Mouse (Mus musculus) CD4-positive, CD25-positive, alpha-beta regulatory T cell, adult 2 months (primary cell): Measurements from ENCODE around the gene Il4ra.

ENCODE experiments used
- DNase-seq: peaks from one replicate; pipeline ENCODE4 v3.0.0-alpha.2; 2012; ENCODE audit warnings: low read depth, low spot score

Gene Il4ra

GRCm38 (mm10) chr7:125599373-125599973, 47.6 kb downstream of the Il4ra start:
- DNase-seq: no peak

- DNase-seq: no peak
These were observed 48.2 kb downstream of the Il4ra start for GRCm38 (mm10) chr7:125600136-125600535.

GRCm38 (mm10) chr7:125600612-125601279, 48.8 kb downstream of the Il4ra start:
- no peak for DNase-seq

GRCm38 (mm10) chr7:125601280-125601670, 49.4 kb downstream of the Il4ra start:
- no peak for DNase-seq

- no peak for DNase-seq
These were observed 50.0 kb downstream of the Il4ra start for GRCm38 (mm10) chr7:125601821-125602448.

GRCm38 (mm10) chr7:125603185-125603631, 51.3 kb downstream of the Il4ra start, which contains the start of gene Il21r:
Il21r (plus strand) TSS chr7:125603429.
- peak; percentile 80 for DNase-seq

GRCm38 (mm10) chr7:125604362-125605319, 52.7 kb downstream of the Il4ra start:
- no peak for DNase-seq

GRCm38 (mm10) chr7:125605725-125606139, 53.8 kb downstream of the Il4ra start:
- DNase-seq: peak; percentile 87

- DNase-seq: no peak
These were observed 54.6 kb downstream of the Il4ra start for GRCm38 (mm10) chr7:125606265-125607164.

GRCm38 (mm10) chr7:125607384-125608182, 55.7 kb downstream of the Il4ra start:
- peak; percentile 78 for DNase-seq

GRCm38 (mm10) chr7:125608183-125608688, 56.3 kb downstream of the Il4ra start:
- no peak for DNase-seq

GRCm38 (mm10) chr7:125613579-125613978, 61.7 kb downstream of the Il4ra start:
- DNase-seq: no peak

- DNase-seq: no peak
These were observed 63.5 kb downstream of the Il4ra start for GRCm38 (mm10) chr7:125615453-125615852.

GRCm38 (mm10) chr7:125618016-125618415, 66.1 kb downstream of the Il4ra start:
- DNase-seq: no peak

GRCm38 (mm10) chr7:125620077-125620476, 68.2 kb downstream of the Il4ra start:
- DNase-seq: peak; percentile 45

GRCm38 (mm10) chr7:125622741-125623685, 71.1 kb downstream of the Il4ra start:
- no peak for DNase-seq

- peak; percentile 63 for DNase-seq
These were observed 73.3 kb downstream of the Il4ra start for GRCm38 (mm10) chr7:125625219-125625618.

GRCm38 (mm10) chr7:125625829-125626228, 73.9 kb downstream of the Il4ra start:
- no peak for DNase-seq
